Mouse (Mus musculus): Measurements from ENCODE around the gene Vmn2r43.
"Not testable (repeated sequence)": the region's sequence is repeated elsewhere in the genome, so short reads cannot be mapped to it uniquely, and the experiment has no call there.

Vmn2r43 gene

DNA sequence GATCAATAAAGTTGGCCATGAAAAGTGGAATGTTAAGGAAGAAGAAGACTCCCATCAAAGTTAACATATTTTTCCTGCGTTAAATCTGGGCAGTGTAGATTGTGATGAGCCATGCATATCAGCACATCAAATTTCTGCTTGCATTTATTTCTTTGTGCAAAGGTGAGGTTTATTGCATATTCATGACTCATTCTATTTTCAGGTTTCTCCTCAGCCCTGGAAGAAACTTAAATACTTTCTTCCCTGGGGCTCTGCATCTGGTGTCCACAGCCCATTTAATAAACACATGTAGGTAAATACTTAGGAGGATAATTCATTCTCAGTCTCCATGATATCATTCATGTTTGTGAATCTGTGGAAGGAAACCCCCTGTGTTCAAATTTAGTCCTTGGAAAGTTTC, at the start of gene Vmn2r43:
Gene Vmn2r43, minus strand, starts transcription at position 101 of the 400 bp plus-strand sequence.
- not testable (repeated sequence) for DNase-seq (ENCODE audit: low spot score)

DNA sequence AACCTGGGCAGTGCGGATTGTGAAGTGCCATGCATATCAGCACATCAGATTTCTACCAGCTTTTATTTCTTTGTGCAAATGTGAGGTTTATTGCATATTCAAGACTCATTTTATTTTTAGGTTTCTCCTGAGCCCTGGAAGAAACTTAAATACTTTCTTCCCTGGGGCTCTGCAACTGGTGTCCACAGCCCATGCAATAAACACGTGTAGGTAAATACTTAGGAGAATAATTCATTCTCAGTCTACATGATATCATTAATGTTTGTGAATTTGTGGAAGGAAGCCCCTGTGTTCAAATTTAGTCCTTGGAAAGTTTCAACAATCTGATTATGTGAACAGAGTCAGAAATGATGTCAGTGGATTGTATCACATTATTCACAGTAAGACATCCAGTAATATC, 60.2 kb downstream of the Vmn2r43 start, which contains the start of gene Vmn2r42:
Gene Vmn2r42, minus strand, starts transcription at position 101 of the 400 bp plus-strand sequence.
- DNase-seq (ENCODE audit: low spot score) = not testable (repeated sequence)
